ENCODE assay signal across 9 mouse cellular contexts in genomic region chr7:142371398-142371767, GRCm38 (mm10). TPM values are rescaled to one million over a fixed set of nuclear protein-coding genes. Genes with fewer than 3 reads are reported as not detected.
DNase-seq lines count a peak whose midpoint lies in the region; ATAC-seq lines count a peak whose summit lies in the region.
"Had no signal": no experiment of that assay in that cellular context is flagged by ENCODE, and none has a peak within 500 bp of the region (broad histone marks: within the 10 kb centered on the region; RNA-seq: fewer than 3 reads in every experiment).

No protein-coding gene starts in this region.

- WGBS in heart, embryonic 14.5 days: 20% methylated on average over 11 of the region's 11 CpGs
- 26% methylated on average over 11 of the region's 11 CpGs for WGBS in midbrain, embryonic 13.5 days

- no peaks in the 10 kb centered on the region for H3K9me3 ChIP-seq in heart, embryonic 14.5 days (ENCODE audit: control insufficient read depth, low read length)
- no peaks in the 10 kb centered on the region for H3K9me3 ChIP-seq in midbrain, embryonic 13.5 days

- DNase-seq in heart, postnatal 4 days: no peak
- DNase-seq in cerebellum, adult 18-20 months: peak; percentile 75
- DNase-seq in frontal cortex, postnatal 36 days (ENCODE audit: low spot score in 2 of 2): peak; percentile 70 to 79
- DNase-seq in left cerebral cortex, postnatal 10 days (ENCODE audit: extremely low spot score in 1 of 2, low spot score in 2 of 2): peak; percentile 56 to 63
- DNase-seq in B cell, adult 2 months: no peak

- intact Hi-C loops in left cerebral cortex, postnatal 10 days (cut with DNase I): no loop called here

- H3K27ac ChIP-seq in heart, embryonic 14.5 days (replicated peaks in 1 of 2; ENCODE audit: control insufficient read depth in 1 of 2, insufficient read depth in 1 of 2, low read depth in 2 of 2, low read length in 2 of 2): no peak overlapping the region
- no peak overlapping the region for H3K27ac ChIP-seq in midbrain, embryonic 13.5 days

- peaks cover 14% of the 10 kb centered on the region for H3K36me3 ChIP-seq in heart, embryonic 14.5 days (ENCODE audit: control insufficient read depth, insufficient read depth, low read length)
- peaks cover 23% of the 10 kb centered on the region for H3K36me3 ChIP-seq in midbrain, embryonic 13.5 days

- peak overlapping the region; percentile 57 to 65 for H3K4me3 ChIP-seq in heart, embryonic 14.5 days (ENCODE audit: control insufficient read depth in 1 of 2, insufficient read depth in 1 of 2, low read depth in 1 of 2, low read length in 2 of 2)
- H3K4me3 ChIP-seq in midbrain, embryonic 13.5 days (replicated peaks): peak overlapping the region; percentile 40

- H3K4me1 ChIP-seq in heart, embryonic 14.5 days (ENCODE audit: control insufficient read depth in 2 of 2, insufficient read depth in 2 of 2, low read length in 2 of 2): peaks cover 22 to 27% of the 10 kb centered on the region in 2 experiments
- H3K4me1 ChIP-seq in midbrain, embryonic 13.5 days (replicated peaks): peaks cover 12% of the 10 kb centered on the region

- H3K27me3 ChIP-seq in heart, embryonic 14.5 days (ENCODE audit: control insufficient read depth, insufficient read depth, low read length): peaks cover 8% of the 10 kb centered on the region; the same call in 1 of the 2 replicates
- H3K27me3 ChIP-seq in midbrain, embryonic 13.5 days: peaks cover 61% of the 10 kb centered on the region

- H3K9ac ChIP-seq in heart, embryonic 14.5 days (ENCODE audit: low read length): peak overlapping the region; percentile 74
- no peak overlapping the region for H3K9ac ChIP-seq in midbrain, embryonic 13.5 days (replicated peaks)

- H3K4me2 ChIP-seq in heart, embryonic 14.5 days (ENCODE audit: low read length): peak overlapping the region; percentile 97
- H3K4me2 ChIP-seq in midbrain, embryonic 13.5 days (replicated peaks): peak overlapping the region; percentile 64

- ATAC-seq in heart, embryonic 14.5 days (ENCODE audit: insufficient number of reproducible peaks, insufficient read depth, low FRiP score, low read depth): 0 out of 2 replicates have a peak, but pooled peaks have one; percentile 2
- no peak for ATAC-seq in midbrain, embryonic 13.5 days
- no peak for ATAC-seq in CD4-positive, CD25-positive, alpha-beta regulatory T cell, adult 4 months

RNA-seq across cellular contexts. Expression of gene Ifitm10, which starts 2.2 kb away (rescaled TPM):
- polyA plus RNA-seq in heart, embryonic 14.5 days (2014; fragmentation: Nextera tagmentation; extraction: Ambion mirVana): 4.2 and 7.5 TPM in 2 replicates
- 1 to 10 TPM; 2.0 TPM for total RNA-seq in heart, postnatal 4 days (2021)
- 10 to 100 TPM; 15.3 to 15.8 TPM for total RNA-seq in left cerebral cortex, postnatal 10 days (2021)
- 1.9 and 2.3 TPM in 2 replicates for polyA plus RNA-seq in midbrain, embryonic 13.5 days (2015; fragmentation: Nextera tagmentation; extraction: Ambion mirVana)
- under 1 TPM in 1 of 2 experiments, not detected in 1; 0.91 TPM for polyA plus RNA-seq in CD4-positive, CD25-positive, alpha-beta regulatory T cell, adult 4 months (2017; shearing (Covaris generic))
- total RNA-seq: MEL had no signal

RNA-seq across cellular contexts. Expression of gene Gm49369, which starts 11.1 kb away (rescaled TPM):
- not detected in 2 replicates for polyA plus RNA-seq in heart, embryonic 14.5 days (2014; fragmentation: Nextera tagmentation; extraction: Ambion mirVana)
- total RNA-seq in heart, postnatal 4 days (2021): 1 to 10 TPM in 1 of 2 experiments, under 1 TPM in 1; 0.43 to 1.7 TPM
- 1 to 10 TPM in 1 of 2 experiments, not detected in 1; 1.9 TPM for total RNA-seq in left cerebral cortex, postnatal 10 days (2021)
- not detected in 2 replicates for polyA plus RNA-seq in midbrain, embryonic 13.5 days (2015; fragmentation: Nextera tagmentation; extraction: Ambion mirVana)
- polyA plus RNA-seq in CD4-positive, CD25-positive, alpha-beta regulatory T cell, adult 4 months (2017; shearing (Covaris generic)): not detected

RNA-seq across cellular contexts. Expression of gene Ctsd, which starts 16.5 kb away (rescaled TPM):
- 516 and 537 TPM in 2 replicates for polyA plus RNA-seq in heart, embryonic 14.5 days (2014; fragmentation: Nextera tagmentation; extraction: Ambion mirVana)
- total RNA-seq in heart, postnatal 4 days (2021): 100 to 1,000 TPM; 344 to 370 TPM
- 100 to 1,000 TPM; 244 to 255 TPM for total RNA-seq in left cerebral cortex, postnatal 10 days (2021)
- polyA plus RNA-seq in midbrain, embryonic 13.5 days (2015; fragmentation: Nextera tagmentation; extraction: Ambion mirVana): 191 and 206 TPM in 2 replicates
- polyA plus RNA-seq in CD4-positive, CD25-positive, alpha-beta regulatory T cell, adult 4 months (2017; shearing (Covaris generic)): 100 to 1,000 TPM; 277 to 325 TPM

Comparison
In these comparisons a context has a peak if more than half of its experiments do, and no peak if none do; other contexts are left out.
1. DNase-seq: peak in cerebellum, adult 18-20 months (2 of 2), frontal cortex, postnatal 36 days (2 of 2) and left cerebral cortex, postnatal 10 days (2 of 2); none in heart, postnatal 4 days (single experiment) and B cell, adult 2 months (0 of 2).